Mouse (Mus musculus) stomach, embryonic 16.5 days (tissue): Measurements from ENCODE around the gene Ikzf1. TPM values are rescaled to one million over a fixed set of nuclear protein-coding genes. Genes with fewer than 3 reads are reported as not detected.

Experiments used
- ATAC-seq: fragments of 200-750 bp; cut with Nextera tagmentation; 2 replicates; pipeline ENCODE4 v1.8.0; 2017; ENCODE audit warnings: moderate number of reproducible peaks, moderate TSS enrichment; ENCODE audit not compliant: insufficient read depth, low FRiP score
- H3K27ac ChIP-seq: fragments of 300-500 bp; sonication (generic); 2 replicates; pipeline ENCODE4 v1.5.1; 2014; ENCODE audit warnings: low read length
- H3K27me3 ChIP-seq: fragments of 300-500 bp; sonication (generic); 2 replicates; pipeline ENCODE4 v1.6.1; 2014; ENCODE audit warnings: low read length, control low read depth, mixed read lengths; ENCODE audit not compliant: control insufficient read depth, insufficient read depth
- H3K36me3 ChIP-seq: fragments of 300-500 bp; sonication (generic); 2 replicates; pipeline ENCODE4 v1.6.1; 2014; ENCODE audit warnings: low read length; ENCODE audit not compliant: control insufficient read depth, insufficient read depth
- H3K4me1 ChIP-seq: fragments of 300-500 bp; sonication (generic); 2 replicates; pipeline ENCODE4 v1.6.1; 2014; ENCODE audit warnings: low read length, control low read depth, mixed read lengths; ENCODE audit not compliant: control insufficient read depth, insufficient read depth
- H3K4me2 ChIP-seq: fragments of 300-500 bp; sonication (generic); 2 replicates; pipeline ENCODE4 v1.6.1; 2014; ENCODE audit warnings: low read depth, low read length, mixed read lengths
- H3K4me3 ChIP-seq: fragments of 300-500 bp; sonication (generic); replicated peaks from 2 replicates; pipeline ENCODE4 v1.5.1; 2014; ENCODE audit warnings: mild to moderate bottlenecking, low read length
- H3K9ac ChIP-seq: fragments of 300-500 bp; sonication (generic); 2 replicates; pipeline ENCODE4 v1.6.1; 2014; ENCODE audit warnings: low read length
- H3K9me3 ChIP-seq: fragments of 300-500 bp; sonication (generic); replicated peaks from 2 replicates; pipeline ENCODE4 v1.6.1; 2016; ENCODE audit warnings: low read length, control low read depth; ENCODE audit not compliant: control insufficient read depth
- WGBS: fragments of 180-500 bp; shearing (Covaris S2); extraction: QIAGEN DNeasy Blood & Tissue Kit; methylation state at CpG from one replicate; pipeline ENCODE4 v1.1.7; 2014; 5-methylcytosine and 5-hydroxymethylcytosine counted together
- polyA plus RNA-seq: library from polyadenylated mRNA; unstranded; fragments of >200 nt; fragmentation: Nextera tagmentation; extraction: Ambion mirVana; gene quantifications from 2 replicates; pipeline ENCODE4 v1.2.1, GENCODE M21; 2015

Gene Ikzf1
- polyA plus RNA-seq, 1 experiment from 2014 or later: 3.5 TPM

DNA sequence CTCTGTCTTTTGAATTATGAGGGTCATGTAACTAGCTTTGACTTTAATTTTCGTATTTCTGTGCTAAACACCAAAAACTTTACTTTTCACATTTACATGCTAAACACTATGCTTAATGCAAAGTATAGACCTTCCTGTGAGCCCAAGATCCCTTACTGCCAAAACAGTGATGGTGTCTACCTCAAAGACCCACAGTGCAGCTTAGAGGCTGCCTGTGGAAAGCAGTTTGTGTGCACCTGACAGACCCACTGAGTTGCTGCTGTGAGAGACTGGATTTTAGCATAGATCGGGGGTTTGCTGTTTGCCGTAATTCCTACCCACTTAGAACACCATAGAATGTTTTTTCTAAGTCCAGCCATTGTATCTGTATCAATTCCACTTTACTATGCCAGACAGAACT lies 54.3 kb downstream of the Ikzf1 start:
- no peaks in the 10 kb centered on the region for H3K27me3 ChIP-seq
- H3K9ac ChIP-seq: no peak overlapping the region
- no peak overlapping the region for H3K4me3 ChIP-seq
- H3K4me2 ChIP-seq: no peak overlapping the region
- 83% methylated on average over 3 of the region's 3 CpGs for WGBS
- no peaks in the 10 kb centered on the region for H3K4me1 ChIP-seq
- ATAC-seq: no peak
- no peaks in the 10 kb centered on the region for H3K36me3 ChIP-seq
- H3K9me3 ChIP-seq: no peaks in the 10 kb centered on the region
- H3K27ac ChIP-seq: no peak overlapping the region

DNA sequence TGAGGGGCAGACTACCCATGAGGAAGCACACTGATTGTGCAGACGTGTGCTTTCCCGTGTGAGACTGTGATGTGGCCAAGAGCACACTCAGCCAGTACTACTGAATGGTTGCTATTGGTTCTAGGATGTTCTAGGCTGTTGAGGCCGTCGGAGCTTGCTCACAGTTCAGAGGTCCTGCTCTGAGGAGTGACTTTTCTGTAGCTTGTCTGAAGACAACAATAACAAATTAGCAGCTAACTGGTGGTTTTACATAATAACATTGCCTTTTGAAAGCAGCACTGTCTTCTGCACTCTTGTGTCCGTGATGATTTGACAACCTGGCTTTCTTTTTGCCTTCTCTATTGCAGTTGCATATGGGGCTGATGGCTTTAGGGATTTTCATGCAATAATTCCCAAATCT lies 55.8 kb downstream of the Ikzf1 start:
- no peak overlapping the region for H3K9ac ChIP-seq
- no peaks in the 10 kb centered on the region for H3K9me3 ChIP-seq
- no peaks in the 10 kb centered on the region for H3K36me3 ChIP-seq
- no peaks in the 10 kb centered on the region for H3K4me1 ChIP-seq
- H3K27me3 ChIP-seq: no peaks in the 10 kb centered on the region
- H3K27ac ChIP-seq: no peak overlapping the region
- no peak overlapping the region for H3K4me2 ChIP-seq
- H3K4me3 ChIP-seq: no peak overlapping the region
- 80% methylated on average over 5 of the region's 5 CpGs for WGBS
- ATAC-seq: no peak

DNA sequence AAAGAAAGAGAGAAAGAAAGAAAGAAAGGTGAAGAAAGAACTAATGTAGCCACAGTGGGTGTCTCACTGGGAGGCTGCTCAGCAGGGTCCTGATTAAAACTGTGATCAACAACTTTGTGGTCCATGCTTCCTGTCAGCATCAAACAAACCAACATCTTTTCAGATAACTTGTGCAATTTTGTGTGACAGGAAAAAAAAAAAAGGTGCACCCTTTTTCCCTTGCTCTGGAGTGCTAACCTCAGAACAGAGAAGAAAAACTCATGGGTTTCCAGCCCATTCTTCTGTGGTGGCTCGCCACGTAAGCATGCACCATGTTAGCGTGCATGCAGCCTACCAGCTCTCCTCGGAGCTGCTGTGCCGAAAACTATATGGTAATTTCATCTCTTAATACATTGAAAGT lies 56.8 kb downstream of the Ikzf1 start:
- no peak overlapping the region for H3K4me3 ChIP-seq
- no peak overlapping the region for H3K27ac ChIP-seq
- no peaks in the 10 kb centered on the region for H3K4me1 ChIP-seq
- H3K9me3 ChIP-seq: no peaks in the 10 kb centered on the region
- H3K36me3 ChIP-seq: no peaks in the 10 kb centered on the region
- no peaks in the 10 kb centered on the region for H3K27me3 ChIP-seq
- no peak overlapping the region for H3K9ac ChIP-seq
- no peak overlapping the region for H3K4me2 ChIP-seq
- 88% methylated on average over 5 of the region's 5 CpGs for WGBS
- no peak for ATAC-seq

DNA sequence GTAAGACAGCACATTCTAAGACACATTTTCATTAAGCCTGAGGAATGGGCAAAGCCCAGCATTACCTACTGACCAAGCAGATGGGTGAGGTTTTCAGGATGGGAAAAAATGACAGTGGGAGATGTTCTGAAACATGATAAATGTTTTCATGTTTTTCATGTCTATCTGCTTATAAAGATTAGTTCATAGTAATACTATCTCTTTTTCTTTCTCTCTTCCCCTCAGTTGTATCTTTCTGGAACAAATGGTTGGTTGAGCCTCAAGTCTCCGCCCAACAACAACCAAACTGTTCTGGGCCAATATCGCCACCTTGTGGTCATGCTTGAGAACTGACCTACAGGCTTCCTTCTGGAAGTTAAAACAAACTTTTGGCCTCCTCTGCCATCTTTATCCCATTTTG lies 57.8 kb downstream of the Ikzf1 start:
- ATAC-seq: no peak
- WGBS: 27% methylated on average over 2 of the region's 2 CpGs
- no peak overlapping the region for H3K4me2 ChIP-seq
- H3K4me1 ChIP-seq: no peaks in the 10 kb centered on the region
- H3K9me3 ChIP-seq: no peaks in the 10 kb centered on the region
- no peak overlapping the region for H3K27ac ChIP-seq
- H3K9ac ChIP-seq: no peak overlapping the region
- no peaks in the 10 kb centered on the region for H3K36me3 ChIP-seq
- no peak overlapping the region for H3K4me3 ChIP-seq
- no peaks in the 10 kb centered on the region for H3K27me3 ChIP-seq

DNA sequence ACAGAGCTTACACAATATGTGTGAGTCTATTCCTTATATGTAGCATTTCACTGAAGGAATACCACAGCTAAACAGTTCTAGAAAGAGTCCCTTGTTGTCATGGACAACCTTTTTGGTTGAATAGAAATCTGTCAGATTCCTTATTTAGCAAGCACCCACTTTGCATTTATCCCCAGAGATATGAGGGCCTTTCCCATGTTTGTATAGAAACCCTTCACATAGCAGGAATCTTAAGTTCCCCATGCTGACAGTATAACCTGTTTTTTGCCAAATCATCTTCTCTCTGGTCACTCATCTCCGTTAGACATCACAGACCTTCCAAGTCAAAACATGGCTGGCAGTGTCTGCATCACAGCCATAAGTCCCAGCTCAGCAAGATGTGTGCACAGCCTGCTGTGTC lies 59.4 kb downstream of the Ikzf1 start:
- Histone ChIP-seq H3K27me3 (no peaks in the 10 kb centered on the region), H3K36me3 (no peaks in the 10 kb centered on the region), H3K9me3 (no peaks in the 10 kb centered on the region), H3K27ac (no peak overlapping the region), H3K9ac (no peak overlapping the region), H3K4me1 (no peaks in the 10 kb centered on the region), H3K4me3 (no peak overlapping the region), H3K4me2 (no peak overlapping the region)
- no peak for ATAC-seq
- 54% methylated on average over 1 of the region's 1 CpGs for WGBS

DNA sequence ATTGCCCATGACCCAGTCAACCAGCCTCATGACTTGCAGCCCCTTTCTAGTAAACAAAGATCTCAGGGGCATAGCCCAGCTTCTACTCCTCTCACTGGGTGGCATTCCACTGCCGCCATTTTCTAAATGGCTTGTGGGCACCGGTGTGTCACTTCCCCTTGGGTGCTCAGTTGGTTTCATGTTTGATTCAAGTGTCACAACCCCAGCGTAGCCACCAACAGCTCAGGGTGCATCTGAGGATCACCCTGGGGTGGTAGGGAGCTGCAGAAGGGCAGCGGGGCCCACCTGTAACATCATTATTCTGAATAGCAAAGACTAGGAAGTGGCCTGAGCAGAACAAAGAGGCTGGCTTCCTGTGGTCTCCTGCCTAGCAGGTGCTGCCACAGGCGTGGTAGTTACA lies 66.3 kb downstream of the Ikzf1 start:
- H3K27ac ChIP-seq: no peak overlapping the region
- H3K9ac ChIP-seq: no peak overlapping the region
- no peak overlapping the region for H3K4me2 ChIP-seq
- no peaks in the 10 kb centered on the region for H3K9me3 ChIP-seq
- no peaks in the 10 kb centered on the region for H3K27me3 ChIP-seq
- no peak overlapping the region for H3K4me3 ChIP-seq
- ATAC-seq: no peak
- no peaks in the 10 kb centered on the region for H3K36me3 ChIP-seq
- WGBS: 88% methylated on average over 5 of the region's 5 CpGs
- no peaks in the 10 kb centered on the region for H3K4me1 ChIP-seq

DNA sequence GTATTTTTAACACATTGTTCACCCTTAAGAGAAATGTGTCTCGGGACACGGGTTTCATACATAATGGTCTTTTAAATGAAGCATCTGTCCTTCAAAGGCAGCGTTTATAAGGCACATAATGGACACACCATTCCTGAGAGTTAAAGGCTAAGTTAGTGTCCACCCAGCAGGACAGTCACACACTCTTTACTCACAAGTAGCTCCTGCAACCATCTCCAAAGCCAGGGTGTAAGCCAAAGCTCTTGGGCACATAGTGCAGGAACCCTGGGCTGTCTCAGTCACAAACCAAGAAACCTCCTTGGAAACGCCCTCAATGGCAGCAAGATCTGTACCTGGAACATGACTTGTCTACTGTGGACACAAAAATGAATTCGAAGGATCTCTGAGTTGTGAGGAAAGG lies 68.1 kb downstream of the Ikzf1 start:
- no peak overlapping the region for H3K27ac ChIP-seq
- ATAC-seq: no peak
- H3K27me3 ChIP-seq: no peaks in the 10 kb centered on the region
- H3K36me3 ChIP-seq: no peaks in the 10 kb centered on the region
- no peaks in the 10 kb centered on the region for H3K4me1 ChIP-seq
- H3K9ac ChIP-seq: no peak overlapping the region
- no peaks in the 10 kb centered on the region for H3K9me3 ChIP-seq
- H3K4me2 ChIP-seq: no peak overlapping the region
- H3K4me3 ChIP-seq: no peak overlapping the region
- WGBS: 86% methylated on average over 5 of the region's 5 CpGs

DNA sequence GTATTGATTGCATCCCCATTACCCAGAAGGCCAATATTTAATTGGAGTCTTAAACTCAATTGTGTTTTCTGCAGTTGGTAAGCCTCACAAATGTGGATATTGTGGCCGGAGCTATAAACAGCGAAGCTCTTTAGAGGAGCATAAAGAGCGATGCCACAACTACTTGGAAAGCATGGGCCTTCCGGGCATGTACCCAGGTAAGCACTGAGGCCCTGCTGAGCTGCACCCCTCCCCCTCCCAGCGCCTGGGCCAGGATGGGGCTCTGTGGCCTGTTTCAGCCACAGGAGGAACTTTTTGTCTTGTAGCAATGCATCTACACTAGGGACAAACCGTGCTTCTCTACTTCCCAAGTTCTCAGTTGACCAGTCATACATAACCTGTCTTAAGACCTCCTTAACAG lies 73.3 kb downstream of the Ikzf1 start:
- Histone ChIP-seq H3K27ac (no peak overlapping the region), H3K4me1 (no peaks in the 10 kb centered on the region), H3K36me3 (no peaks in the 10 kb centered on the region), H3K9ac (no peak overlapping the region), H3K4me2 (no peak overlapping the region), H3K4me3 (no peak overlapping the region), H3K9me3 (no peaks in the 10 kb centered on the region), H3K27me3 (no peaks in the 10 kb centered on the region)
- WGBS: 77% methylated on average over 6 of the region's 6 CpGs
- ATAC-seq: no peak

DNA sequence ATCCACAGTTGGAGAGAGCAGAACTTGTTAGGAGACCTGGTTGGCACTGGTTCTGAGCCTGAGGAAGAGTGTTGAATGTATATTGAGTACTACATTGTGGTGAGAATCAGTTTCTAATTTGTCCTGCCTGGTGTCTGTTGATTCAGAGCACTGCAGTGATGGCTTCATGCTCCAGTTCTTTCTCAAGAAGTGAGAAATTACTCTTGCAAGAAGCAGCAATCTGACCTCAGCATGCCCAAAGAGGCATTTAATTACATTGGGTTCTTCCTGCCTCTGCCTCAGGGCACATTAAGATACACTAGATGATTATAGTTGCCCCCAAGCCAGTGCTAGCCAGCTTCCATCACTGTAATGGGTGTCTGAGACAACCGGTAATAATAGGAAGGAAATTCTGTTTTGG lies 74.1 kb downstream of the Ikzf1 start:
- WGBS: 83% methylated on average over 1 of the region's 1 CpGs
- no peak for ATAC-seq

DNA sequence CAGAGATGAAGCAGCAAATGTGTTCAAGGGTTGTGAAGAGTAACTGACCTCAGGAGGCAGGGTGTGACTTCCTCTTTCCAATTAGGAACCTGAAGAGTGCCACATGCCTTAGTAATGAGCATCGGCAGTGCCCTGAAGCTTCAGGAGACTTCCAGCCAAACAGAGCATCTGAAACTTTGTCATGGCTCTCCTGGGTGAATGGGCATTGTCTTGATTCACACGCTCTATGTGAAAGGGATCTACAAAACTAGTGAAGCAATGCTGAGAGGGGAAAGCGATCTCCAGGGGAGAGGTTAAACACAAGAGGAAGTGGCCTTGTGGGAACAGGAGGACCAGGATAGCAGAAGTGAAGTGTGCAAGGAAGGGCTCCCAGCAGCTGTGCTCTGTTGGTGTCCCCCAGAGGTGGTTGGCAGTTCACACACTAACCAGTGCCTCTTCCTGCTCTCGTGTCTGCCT lies 78.4 kb downstream of the Ikzf1 start:
- ATAC-seq: no peak
- H3K36me3 ChIP-seq: no peaks in the 10 kb centered on the region
- 66% methylated on average over 4 of the region's 4 CpGs for WGBS
- no peaks in the 10 kb centered on the region for H3K27me3 ChIP-seq
- no peak overlapping the region for H3K4me2 ChIP-seq
- no peaks in the 10 kb centered on the region for H3K4me1 ChIP-seq
- no peak overlapping the region for H3K27ac ChIP-seq
- no peak overlapping the region for H3K9ac ChIP-seq
- H3K9me3 ChIP-seq: no peaks in the 10 kb centered on the region
- no peak overlapping the region for H3K4me3 ChIP-seq

More for the DNA sequence above, 74.1 kb downstream of the Ikzf1 start:
- H3K4me2 ChIP-seq: no peak overlapping the region
- no peaks in the 10 kb centered on the region for H3K4me1 ChIP-seq
- H3K9me3 ChIP-seq: no peaks in the 10 kb centered on the region
- no peak overlapping the region for H3K27ac ChIP-seq
- no peaks in the 10 kb centered on the region for H3K27me3 ChIP-seq
- no peak overlapping the region for H3K9ac ChIP-seq
- H3K36me3 ChIP-seq: no peaks in the 10 kb centered on the region
- H3K4me3 ChIP-seq: no peak overlapping the region
